Mouse (Mus musculus): ENCODE results near the gene 2310022B05Rik. TPM values are rescaled to one million over a fixed set of nuclear protein-coding genes. Genes with fewer than 3 reads are reported as not detected.

The 2310022B05Rik gene
- polyA plus RNA-seq, 1 experiment from 2014 or later, result 19.6 TPM

DNA sequence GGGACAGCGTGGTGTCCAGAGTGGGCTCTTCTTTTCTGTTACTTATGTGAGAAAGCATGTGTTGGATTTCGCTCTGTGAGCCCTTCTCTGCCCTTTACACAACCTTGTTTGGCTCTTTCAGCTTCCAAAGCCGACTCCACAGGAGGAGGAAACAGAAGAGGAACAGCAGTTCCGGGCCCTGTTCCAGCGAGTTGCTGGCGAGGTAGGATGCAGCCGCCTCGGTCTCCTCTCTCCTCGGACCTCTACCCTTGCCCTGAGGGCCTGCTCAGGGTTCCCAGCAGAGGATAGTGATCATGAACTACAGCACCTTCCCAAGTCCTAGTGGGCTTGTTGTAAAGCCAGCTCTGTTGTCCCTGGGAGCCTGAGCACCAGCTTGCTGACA is 54.2 kb downstream of the 2310022B05Rik start:
- DNase-seq (ENCODE audit: low spot score) (no peak), ATAC-seq (ENCODE audit: low FRiP score) (no peak)
- H3K4me1 ChIP-seq (replicated peaks; ENCODE audit: control insufficient read depth, insufficient read depth, low read length), result no peaks in the 10 kb centered on the region
- H3K27ac ChIP-seq (ENCODE audit: low read depth, low read length), result no peak overlapping the region
- H3K9me3 ChIP-seq (ENCODE audit: control insufficient read depth, low read length), result no peaks in the 10 kb centered on the region
- no peak overlapping the region for H3K4me3 ChIP-seq (ENCODE audit: low read depth, low read length)
- no peak overlapping the region for H3K9ac ChIP-seq (ENCODE audit: low read depth, low read length)
- H3K27me3 ChIP-seq (ENCODE audit: control insufficient read depth, insufficient read depth, low read length), result no peaks in the 10 kb centered on the region
- no peaks in the 10 kb centered on the region for H3K36me3 ChIP-seq (ENCODE audit: control insufficient read depth, insufficient read depth, low read length)
- 80% methylated on average over 9 of the region's 9 CpGs for WGBS
- no peak overlapping the region for H3K4me2 ChIP-seq (replicated peaks; ENCODE audit: low read depth, low read length)

DNA sequence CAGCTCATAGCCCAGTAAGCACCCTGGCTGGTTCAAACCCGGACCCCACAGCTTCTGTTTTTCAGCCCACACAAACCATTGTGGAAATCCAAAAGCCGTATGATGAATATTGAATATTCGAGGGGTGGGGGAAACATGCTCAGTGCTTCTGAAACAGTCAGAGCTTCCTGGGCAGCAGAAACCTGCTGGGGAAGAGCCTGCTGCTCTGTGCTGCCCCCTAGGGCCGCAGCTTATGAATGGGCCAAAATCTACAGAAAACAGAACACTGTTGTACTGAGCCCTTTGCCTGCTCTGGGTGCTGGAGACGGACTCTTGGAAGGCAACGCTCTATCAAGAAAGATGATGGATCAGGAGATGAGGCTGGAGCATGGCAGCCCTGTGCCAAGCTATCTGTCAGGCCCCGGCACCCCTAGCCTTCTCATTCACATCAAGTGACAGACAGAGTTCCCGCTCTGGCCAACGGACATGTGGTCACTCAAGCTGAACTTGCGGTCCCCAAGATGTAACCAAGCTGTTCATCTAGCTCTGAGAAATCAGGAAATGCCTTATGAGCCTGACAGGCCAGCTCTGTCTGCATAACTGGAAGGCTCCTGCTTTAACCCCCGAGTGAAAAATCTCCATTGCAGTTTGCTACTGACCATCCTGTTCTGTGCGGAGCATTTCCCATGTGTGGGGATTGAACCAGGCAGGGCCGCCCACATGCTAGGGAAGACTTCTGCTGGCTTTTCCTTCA is 54.8 kb downstream of the 2310022B05Rik start:
- H3K9me3 ChIP-seq (ENCODE audit: control insufficient read depth, low read length), result no peaks in the 10 kb centered on the region
- no peak overlapping the region for H3K4me3 ChIP-seq (ENCODE audit: low read depth, low read length)
- H3K9ac ChIP-seq (ENCODE audit: low read depth, low read length), result no peak overlapping the region
- 78% methylated on average over 13 of the region's 13 CpGs for WGBS
- H3K36me3 ChIP-seq (ENCODE audit: control insufficient read depth, insufficient read depth, low read length), result no peaks in the 10 kb centered on the region
- H3K27me3 ChIP-seq (ENCODE audit: control insufficient read depth, insufficient read depth, low read length), result no peaks in the 10 kb centered on the region
- ATAC-seq (ENCODE audit: low FRiP score) (no peak), DNase-seq (ENCODE audit: low spot score) (peak; percentile 61)
- no peak overlapping the region for H3K27ac ChIP-seq (ENCODE audit: low read depth, low read length)
- H3K4me1 ChIP-seq (replicated peaks; ENCODE audit: control insufficient read depth, insufficient read depth, low read length), result no peaks in the 10 kb centered on the region
- no peak overlapping the region for H3K4me2 ChIP-seq (replicated peaks; ENCODE audit: low read depth, low read length)

DNA sequence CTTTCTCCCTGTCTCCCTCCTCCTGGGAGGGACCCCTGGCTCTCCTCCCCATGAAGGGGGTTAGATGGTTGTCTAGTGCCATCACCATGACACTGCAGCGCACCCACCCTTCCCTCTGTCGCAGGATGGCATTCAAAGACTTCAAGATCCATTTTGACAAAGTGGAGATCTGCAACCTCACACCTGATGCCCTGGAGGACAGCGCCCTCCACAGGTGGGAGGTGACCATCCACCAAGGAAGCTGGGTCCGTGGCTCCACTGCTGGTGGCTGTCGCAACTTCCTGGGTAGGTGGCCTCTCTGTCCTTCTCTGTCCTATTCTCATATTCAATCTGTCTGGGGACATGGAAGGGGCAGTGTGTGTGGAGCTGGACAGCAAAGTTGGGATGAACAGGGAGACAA is 59.1 kb downstream of the 2310022B05Rik start:
- WGBS, result 75% methylated on average over 5 of the region's 5 CpGs

DNA sequence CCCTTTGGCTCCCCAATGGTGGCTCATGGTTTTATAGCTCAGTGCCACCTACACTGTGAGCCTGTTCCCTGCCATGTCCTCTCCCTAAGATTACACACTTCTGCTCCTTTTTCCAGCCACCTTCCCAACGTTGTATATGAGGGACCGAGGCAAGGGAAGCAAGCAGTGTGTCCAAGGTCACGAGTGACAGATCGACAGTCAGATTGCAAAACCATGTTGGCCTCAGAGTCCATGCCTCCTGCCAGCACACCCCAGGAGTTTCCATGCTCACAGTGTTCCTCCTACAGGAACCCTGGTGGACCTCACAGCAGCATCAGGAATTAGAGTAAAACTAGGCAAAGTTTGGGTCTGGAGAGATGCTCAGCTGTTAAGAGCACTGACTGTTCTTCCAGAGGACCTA is 73.8 kb downstream of the 2310022B05Rik start:
- ATAC-seq (ENCODE audit: low FRiP score), result no peak
- Histone ChIP-seq H3K4me2 (replicated peaks; ENCODE audit: low read depth, low read length) (no peak overlapping the region), H3K27me3 (ENCODE audit: control insufficient read depth, insufficient read depth, low read length) (no peaks in the 10 kb centered on the region), H3K4me3 (ENCODE audit: low read depth, low read length) (no peak overlapping the region), H3K9me3 (ENCODE audit: control insufficient read depth, low read length) (no peaks in the 10 kb centered on the region), H3K9ac (ENCODE audit: low read depth, low read length) (no peak overlapping the region), H3K4me1 (replicated peaks; ENCODE audit: control insufficient read depth, insufficient read depth, low read length) (no peaks in the 10 kb centered on the region), H3K36me3 (ENCODE audit: control insufficient read depth, insufficient read depth, low read length) (no peaks in the 10 kb centered on the region), H3K27ac (ENCODE audit: low read depth, low read length) (no peak overlapping the region)
- WGBS, result 69% methylated on average over 4 of the region's 4 CpGs
- no peak for DNase-seq (ENCODE audit: low spot score)

More for the DNA sequence above, 59.1 kb downstream of the 2310022B05Rik start:
- no peaks in the 10 kb centered on the region for H3K4me1 ChIP-seq (replicated peaks; ENCODE audit: control insufficient read depth, insufficient read depth, low read length)
- no peak overlapping the region for H3K9ac ChIP-seq (ENCODE audit: low read depth, low read length)
- no peak for ATAC-seq (ENCODE audit: low FRiP score)
- no peak for DNase-seq (ENCODE audit: low spot score)
- no peak overlapping the region for H3K4me3 ChIP-seq (ENCODE audit: low read depth, low read length)
- H3K27me3 ChIP-seq (ENCODE audit: control insufficient read depth, insufficient read depth, low read length), result no peaks in the 10 kb centered on the region
- H3K4me2 ChIP-seq (replicated peaks; ENCODE audit: low read depth, low read length), result no peak overlapping the region
- H3K27ac ChIP-seq (ENCODE audit: low read depth, low read length), result no peak overlapping the region
- H3K36me3 ChIP-seq (ENCODE audit: control insufficient read depth, insufficient read depth, low read length), result no peaks in the 10 kb centered on the region
- H3K9me3 ChIP-seq (ENCODE audit: control insufficient read depth, low read length), result no peaks in the 10 kb centered on the region

DNA sequence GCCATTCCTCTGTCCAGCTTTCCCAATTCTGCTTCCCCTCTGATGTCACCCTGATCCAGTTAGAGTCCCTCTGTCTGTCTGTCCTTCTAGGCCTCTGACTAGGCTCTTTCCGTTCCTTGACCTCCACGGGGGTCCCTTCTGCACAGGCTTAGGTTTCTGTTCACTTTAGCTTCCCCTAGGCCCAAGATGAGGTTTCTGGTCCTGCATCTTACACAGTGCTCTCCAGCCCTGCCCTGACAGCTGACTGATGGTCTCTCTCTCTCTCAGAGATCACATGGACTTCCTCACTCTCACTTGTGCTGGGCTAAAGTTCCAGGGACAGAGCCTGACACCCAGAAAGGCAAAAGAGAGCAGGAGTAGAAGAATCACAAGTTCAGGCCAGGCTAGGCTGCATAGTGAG is 76.6 kb downstream of the 2310022B05Rik start:
- H3K9me3 ChIP-seq (ENCODE audit: control insufficient read depth, low read length), result no peaks in the 10 kb centered on the region
- no peaks in the 10 kb centered on the region for H3K36me3 ChIP-seq (ENCODE audit: control insufficient read depth, insufficient read depth, low read length)
- no peak overlapping the region for H3K4me2 ChIP-seq (replicated peaks; ENCODE audit: low read depth, low read length)
- ATAC-seq (ENCODE audit: low FRiP score), result no peak
- no peak for DNase-seq (ENCODE audit: low spot score)
- WGBS, result 85% methylated on average over 2 of the region's 2 CpGs
- no peak overlapping the region for H3K9ac ChIP-seq (ENCODE audit: low read depth, low read length)
- H3K27me3 ChIP-seq (ENCODE audit: control insufficient read depth, insufficient read depth, low read length), result no peaks in the 10 kb centered on the region
- no peak overlapping the region for H3K27ac ChIP-seq (ENCODE audit: low read depth, low read length)
- no peak overlapping the region for H3K4me3 ChIP-seq (ENCODE audit: low read depth, low read length)
- no peaks in the 10 kb centered on the region for H3K4me1 ChIP-seq (replicated peaks; ENCODE audit: control insufficient read depth, insufficient read depth, low read length)

Other genes with a start within 250 kb of the 2310022B05Rik start
- 5.0 and 5.3 TPM in 2 replicates for gene Pgbd5, start 223.7 kb downstream of the 2310022B05Rik start, polyA plus RNA-seq (2014; fragmentation: Nextera tagmentation; extraction: Ambion mirVana)
- gene Cog2, start 142.6 kb downstream of the 2310022B05Rik start, polyA plus RNA-seq (2014; fragmentation: Nextera tagmentation; extraction: Ambion mirVana), result 35.8 and 39.5 TPM in 2 replicates
- 0.14 and 0.15 TPM in 2 replicates for gene Agt, start 93.7 kb downstream of the 2310022B05Rik start, polyA plus RNA-seq (2014; fragmentation: Nextera tagmentation; extraction: Ambion mirVana)
- 0.08 TPM in 1 of 2 replicates, not detected in the other for gene Capn9, start 87.3 kb downstream of the 2310022B05Rik start, polyA plus RNA-seq (2014; fragmentation: Nextera tagmentation; extraction: Ambion mirVana)
- 59.0 and 59.1 TPM in 2 replicates for gene Ttc13, start 58.6 kb upstream of the 2310022B05Rik start, polyA plus RNA-seq (2014; fragmentation: Nextera tagmentation; extraction: Ambion mirVana)
- 32.2 and 34.0 TPM in 2 replicates for gene Arv1, start 58.8 kb upstream of the 2310022B05Rik start, polyA plus RNA-seq (2014; fragmentation: Nextera tagmentation; extraction: Ambion mirVana)
- gene Fam89a, start 88.5 kb upstream of the 2310022B05Rik start, polyA plus RNA-seq (2014; fragmentation: Nextera tagmentation; extraction: Ambion mirVana), result 3.9 and 4.3 TPM in 2 replicates
- gene Trim67, start 129.7 kb upstream of the 2310022B05Rik start, polyA plus RNA-seq (2014; fragmentation: Nextera tagmentation; extraction: Ambion mirVana), result 6.5 and 7.3 TPM in 2 replicates
- gene Gnpat, start 199.7 kb upstream of the 2310022B05Rik start, polyA plus RNA-seq (2014; fragmentation: Nextera tagmentation; extraction: Ambion mirVana), result 110 and 115 TPM in 2 replicates
- 38.8 and 41.6 TPM in 2 replicates for gene 2810004N23Rik, start 199.8 kb upstream of the 2310022B05Rik start, polyA plus RNA-seq (2014; fragmentation: Nextera tagmentation; extraction: Ambion mirVana)
- 6.7 and 8.7 TPM in 2 replicates for gene Exoc8, start 234.3 kb upstream of the 2310022B05Rik start, polyA plus RNA-seq (2014; fragmentation: Nextera tagmentation; extraction: Ambion mirVana)
- 9.6 and 12.3 TPM in 2 replicates for gene Sprtn, start 234.5 kb upstream of the 2310022B05Rik start, polyA plus RNA-seq (2014; fragmentation: Nextera tagmentation; extraction: Ambion mirVana)

Measured in hindbrain, embryonic 11.5 days (tissue).